Comparison of ENCODE assay signal across 29 mouse cellular contexts in genomic region chr1:93026600-93026999, GRCm38 (mm10). TPM values are rescaled to one million over a fixed set of nuclear protein-coding genes. Genes with fewer than 3 reads are reported as not detected.
DNase-seq lines count a peak whose midpoint lies in the region; ATAC-seq lines count a peak whose summit lies in the region.
"Had no signal": no experiment of that assay in that cellular context is flagged by ENCODE, and none has a peak within 500 bp of the region (broad histone marks: within the 10 kb centered on the region; RNA-seq: fewer than 3 reads in every experiment).

No protein-coding gene starts in this region.

- no peak for DNase-seq in liver, embryonic 13.5 days
- no peak for DNase-seq in urinary bladder, postnatal 14 days (ENCODE audit: low spot score)
- DNase-seq: adrenal gland, adult 2 months; adrenal gland, postnatal 14 days; cerebellum, adult 11 months; cerebellum, adult 2 months; cerebellum, postnatal 10 days; cerebellum, postnatal 36 days; embryo, embryonic 11 days; gastrocnemius, postnatal 25 days; heart, adult 18-20 months; heart, postnatal 10 days; heart, postnatal 4 days had no signal

- H3K9ac ChIP-seq in hindbrain, embryonic 16.5 days (ENCODE audit: low read depth, low read length) = no peak overlapping the region
- no peak overlapping the region for H3K9ac ChIP-seq in hindbrain, embryonic 12.5 days
- no peak overlapping the region for H3K9ac ChIP-seq in neural tube, embryonic 12.5 days
- no peak overlapping the region for H3K9ac ChIP-seq in neural tube, embryonic 15.5 days (replicated peaks)
- no peak overlapping the region for H3K9ac ChIP-seq in liver, embryonic 13.5 days
- H3K9ac ChIP-seq: embryonic facial prominence, embryonic 13.5 days; forebrain, embryonic 12.5 days; forebrain, embryonic 15.5 days; heart, embryonic 15.5 days; hindbrain, embryonic 15.5 days had no signal

- H3K9me3 ChIP-seq in hindbrain, embryonic 16.5 days (ENCODE audit: control insufficient read depth, low read length) = no peaks in the 10 kb centered on the region
- no peaks in the 10 kb centered on the region for H3K9me3 ChIP-seq in hindbrain, embryonic 12.5 days (replicated peaks)
- H3K9me3 ChIP-seq in neural tube, embryonic 12.5 days = no peaks in the 10 kb centered on the region
- no peaks in the 10 kb centered on the region for H3K9me3 ChIP-seq in neural tube, embryonic 15.5 days (replicated peaks)
- no peaks in the 10 kb centered on the region for H3K9me3 ChIP-seq in liver, embryonic 13.5 days (replicated peaks)
- H3K9me3 ChIP-seq: embryonic facial prominence, embryonic 10.5 days; embryonic facial prominence, embryonic 13.5 days; forebrain, embryonic 12.5 days; forebrain, embryonic 15.5 days; heart, embryonic 15.5 days; hindbrain, embryonic 15.5 days had no signal

- WGBS in hindbrain, embryonic 16.5 days = 85% methylated on average over 8 of the region's 8 CpGs
- WGBS in hindbrain, embryonic 12.5 days = 87% methylated on average over 8 of the region's 8 CpGs
- WGBS in neural tube, embryonic 12.5 days = 85% methylated on average over 8 of the region's 8 CpGs
- 89% methylated on average over 8 of the region's 8 CpGs for WGBS in neural tube, embryonic 15.5 days
- WGBS in liver, embryonic 13.5 days (ENCODE audit: insufficient replicate concordance) = 56% methylated on average over 8 of the region's 8 CpGs

- ATAC-seq in hindbrain, embryonic 16.5 days = peak; percentile 4; the same call in 1 of the 2 replicates
- no peak for ATAC-seq in hindbrain, embryonic 12.5 days (ENCODE audit: low FRiP score)
- ATAC-seq in neural tube, embryonic 12.5 days (ENCODE audit: low FRiP score, low read depth) = no peak
- no peak for ATAC-seq in neural tube, embryonic 15.5 days (ENCODE audit: low FRiP score)
- ATAC-seq in liver, embryonic 13.5 days (ENCODE audit: low read depth) = peak; percentile 71
- ATAC-seq: CD4-positive, CD25-positive, alpha-beta regulatory T cell, adult 4 months; forebrain, embryonic 15.5 days had no signal

- H3K36me3 ChIP-seq in hindbrain, embryonic 16.5 days (ENCODE audit: control insufficient read depth, insufficient read depth, low read length) = peaks cover 71% of the 10 kb centered on the region
- peaks cover 94% of the 10 kb centered on the region for H3K36me3 ChIP-seq in hindbrain, embryonic 12.5 days
- peaks cover 64% of the 10 kb centered on the region for H3K36me3 ChIP-seq in neural tube, embryonic 12.5 days
- H3K36me3 ChIP-seq in neural tube, embryonic 15.5 days = peaks cover 96% of the 10 kb centered on the region
- no peaks in the 10 kb centered on the region for H3K36me3 ChIP-seq in liver, embryonic 13.5 days
- H3K36me3 ChIP-seq: heart, embryonic 15.5 days had no signal

- H3K4me3 ChIP-seq in hindbrain, embryonic 16.5 days (ENCODE audit: low read length) = no peak overlapping the region
- no peak overlapping the region for H3K4me3 ChIP-seq in hindbrain, embryonic 12.5 days
- no peak overlapping the region for H3K4me3 ChIP-seq in neural tube, embryonic 12.5 days
- no peak overlapping the region for H3K4me3 ChIP-seq in neural tube, embryonic 15.5 days (replicated peaks)
- no peak overlapping the region for H3K4me3 ChIP-seq in liver, embryonic 13.5 days (replicated peaks)
- H3K4me3 ChIP-seq: embryonic facial prominence, embryonic 10.5 days; embryonic facial prominence, embryonic 13.5 days; erythroblast, embryonic 14.5 days; forebrain, embryonic 12.5 days; forebrain, embryonic 15.5 days; heart, embryonic 15.5 days; hindbrain, embryonic 15.5 days had no signal

- H3K4me1 ChIP-seq in hindbrain, embryonic 16.5 days (ENCODE audit: control insufficient read depth, insufficient read depth, low read depth, low read length) = no peaks in the 10 kb centered on the region
- no peaks in the 10 kb centered on the region for H3K4me1 ChIP-seq in hindbrain, embryonic 12.5 days
- H3K4me1 ChIP-seq in neural tube, embryonic 12.5 days = no peaks in the 10 kb centered on the region
- H3K4me1 ChIP-seq in neural tube, embryonic 15.5 days = no peaks in the 10 kb centered on the region
- peaks cover 4% of the 10 kb centered on the region; the same call in 1 of the 2 replicates for H3K4me1 ChIP-seq in liver, embryonic 13.5 days (replicated peaks)
- H3K4me1 ChIP-seq: embryonic facial prominence, embryonic 10.5 days; embryonic facial prominence, embryonic 13.5 days; forebrain, embryonic 12.5 days; forebrain, embryonic 15.5 days; heart, embryonic 15.5 days; hindbrain, embryonic 15.5 days had no signal

- H3K27me3 ChIP-seq in hindbrain, embryonic 16.5 days (replicated peaks; ENCODE audit: control insufficient read depth, insufficient read depth, low read length) = no peaks in the 10 kb centered on the region
- H3K27me3 ChIP-seq in hindbrain, embryonic 12.5 days = no peaks in the 10 kb centered on the region
- no peaks in the 10 kb centered on the region for H3K27me3 ChIP-seq in neural tube, embryonic 12.5 days (replicated peaks)
- H3K27me3 ChIP-seq in neural tube, embryonic 15.5 days (replicated peaks) = no peaks in the 10 kb centered on the region
- peaks cover 4% of the 10 kb centered on the region; the same call in 1 of the 2 replicates for H3K27me3 ChIP-seq in liver, embryonic 13.5 days
- H3K27me3 ChIP-seq: embryonic facial prominence, embryonic 13.5 days; forebrain, embryonic 12.5 days; forebrain, embryonic 15.5 days; heart, embryonic 15.5 days; hindbrain, embryonic 15.5 days had no signal

- H3K27ac ChIP-seq in hindbrain, embryonic 16.5 days (ENCODE audit: low read depth, low read length) = no peak overlapping the region
- H3K27ac ChIP-seq in hindbrain, embryonic 12.5 days = no peak overlapping the region
- 0 out of 2 replicates have a peak overlapping the region, but pooled peaks have one; percentile 3 for H3K27ac ChIP-seq in neural tube, embryonic 12.5 days
- no peak overlapping the region for H3K27ac ChIP-seq in neural tube, embryonic 15.5 days (replicated peaks)
- H3K27ac ChIP-seq in liver, embryonic 13.5 days = no peak overlapping the region
- H3K27ac ChIP-seq: embryonic facial prominence, embryonic 10.5 days; embryonic facial prominence, embryonic 13.5 days; forebrain, embryonic 12.5 days; forebrain, embryonic 15.5 days; heart, embryonic 15.5 days; hindbrain, embryonic 15.5 days had no signal

- H3K4me2 ChIP-seq in hindbrain, embryonic 16.5 days (ENCODE audit: low read length) = no peak overlapping the region
- no peak overlapping the region for H3K4me2 ChIP-seq in hindbrain, embryonic 12.5 days (replicated peaks)
- H3K4me2 ChIP-seq in neural tube, embryonic 12.5 days (replicated peaks) = no peak overlapping the region
- no peak overlapping the region for H3K4me2 ChIP-seq in neural tube, embryonic 15.5 days
- no peak overlapping the region for H3K4me2 ChIP-seq in liver, embryonic 13.5 days
- H3K4me2 ChIP-seq: embryonic facial prominence, embryonic 13.5 days; forebrain, embryonic 12.5 days; forebrain, embryonic 15.5 days; heart, embryonic 15.5 days; hindbrain, embryonic 15.5 days had no signal

RNA-seq across cellular contexts. Expression of gene Aqp12, which starts 20.5 kb away (rescaled TPM):
- not detected in 2 replicates for polyA plus RNA-seq in hindbrain, embryonic 16.5 days (2015; fragmentation: Nextera tagmentation; extraction: Ambion mirVana)
- not detected in 2 replicates for polyA plus RNA-seq in hindbrain, embryonic 12.5 days (2016; fragmentation: Nextera tagmentation; extraction: Ambion mirVana)
- not detected in 2 replicates for polyA plus RNA-seq in neural tube, embryonic 12.5 days (2016; fragmentation: Nextera tagmentation; extraction: Ambion mirVana)
- polyA plus RNA-seq in neural tube, embryonic 15.5 days (2015; fragmentation: Nextera tagmentation; extraction: Ambion mirVana) = not detected in 2 replicates
- not detected in 2 replicates for polyA plus RNA-seq in liver, embryonic 13.5 days (2015; fragmentation: Nextera tagmentation; extraction: Ambion mirVana)
- polyA plus RNA-seq: adrenal gland, adult 2 months; C2C12; CD4-positive, CD25-positive, alpha-beta regulatory T cell, adult 4 months; cerebellum, adult 2 months; cortical plate, adult 2 months; embryonic facial prominence, embryonic 10.5 days; embryonic facial prominence, embryonic 13.5 days; erythroblast, embryonic 14.5 days; forebrain, embryonic 12.5 days; forebrain, embryonic 15.5 days; gonadal fat pad, adult 2 months; heart, embryonic 15.5 days; hindbrain, embryonic 11.5 days; hindbrain, embryonic 15.5 days had no signal

Comparison
In these comparisons a context has a peak if more than half of its experiments do, and no peak if none do; other contexts are left out.
1. ATAC-seq: peak in hindbrain, embryonic 16.5 days (single experiment) and liver, embryonic 13.5 days (single experiment); none in hindbrain, embryonic 12.5 days (single experiment), neural tube, embryonic 12.5 days (single experiment) and neural tube, embryonic 15.5 days (single experiment).